Mouse (Mus musculus) kidney, adult 2 months (tissue): ENCODE measurements around the gene Mplkip. TPM values are rescaled to one million over a fixed set of nuclear protein-coding genes. Genes with fewer than 3 reads are reported as not detected.

Experiments
- DNase-seq: peaks from one replicate; pipeline ENCODE4 v3.0.0; 2021
- H3K27ac ChIP-seq: fragments of 200-500 bp; 2 replicates; pipeline ENCODE4 v1.5.1; 2012; ENCODE audit warnings: low read depth, low read length, control low read depth, inconsistent platforms; ENCODE audit not compliant: insufficient read depth
- H3K27me3 ChIP-seq: fragments of 200-500 bp; replicated peaks from 2 replicates; pipeline ENCODE4 v1.6.1; 2012; ENCODE audit warnings: mild to moderate bottlenecking, moderate library complexity, low read length, inconsistent platforms; ENCODE audit not compliant: control insufficient read depth, insufficient read depth
- H3K36me3 ChIP-seq: fragments of 200-500 bp; 2 replicates; pipeline ENCODE4 v1.6.1; 2012; ENCODE audit warnings: mild to moderate bottlenecking, moderate library complexity, low read length, inconsistent platforms; ENCODE audit not compliant: control insufficient read depth, insufficient read depth
- H3K4me1 ChIP-seq: fragments of 200-500 bp; 2 replicates; pipeline ENCODE4 v1.6.1; 2011; ENCODE audit warnings: low read length; ENCODE audit not compliant: control insufficient read depth, insufficient read depth
- H3K4me3 ChIP-seq: fragments of 200-500 bp; 2 replicates; pipeline ENCODE4 v1.5.1; 2011; ENCODE audit warnings: mild to moderate bottlenecking, low read depth, low read length, control low read depth; ENCODE audit not compliant: insufficient read depth
- CTCF ChIP-seq: fragments of 200-500 bp; conservative IDR thresholded peaks from 2 replicates; pipeline ENCODE4 v1.5.1; 2011; ENCODE audit warnings: low read depth, mild to moderate bottlenecking, control low read depth, low read length, moderate library complexity, mixed read lengths; ENCODE audit not compliant: insufficient read depth, insufficient read length
- POLR2A ChIP-seq: fragments of 200-500 bp; IDR thresholded peaks from one replicate; pipeline ENCODE4 v1.6.1; 2011; ENCODE audit warnings: low read depth, low read length, control low read depth
- WGBS: fragments of 180-500 bp; shearing (Covaris S2); methylation state at CpG from one replicate; pipeline ENCODE4 v1.1.7; 2018; 5-methylcytosine and 5-hydroxymethylcytosine counted together
- polyA plus RNA-seq: library from polyadenylated mRNA; depleted of rRNA; stranded (reverse); fragments of >200 nt; gene quantifications from 2 replicates; pipeline ENCODE4 v1.2.3, GENCODE M21; 2012; rRNA removed

Mplkip gene
- 4.9 and 6.0 TPM in 2 replicates for polyA plus RNA-seq

DNA sequence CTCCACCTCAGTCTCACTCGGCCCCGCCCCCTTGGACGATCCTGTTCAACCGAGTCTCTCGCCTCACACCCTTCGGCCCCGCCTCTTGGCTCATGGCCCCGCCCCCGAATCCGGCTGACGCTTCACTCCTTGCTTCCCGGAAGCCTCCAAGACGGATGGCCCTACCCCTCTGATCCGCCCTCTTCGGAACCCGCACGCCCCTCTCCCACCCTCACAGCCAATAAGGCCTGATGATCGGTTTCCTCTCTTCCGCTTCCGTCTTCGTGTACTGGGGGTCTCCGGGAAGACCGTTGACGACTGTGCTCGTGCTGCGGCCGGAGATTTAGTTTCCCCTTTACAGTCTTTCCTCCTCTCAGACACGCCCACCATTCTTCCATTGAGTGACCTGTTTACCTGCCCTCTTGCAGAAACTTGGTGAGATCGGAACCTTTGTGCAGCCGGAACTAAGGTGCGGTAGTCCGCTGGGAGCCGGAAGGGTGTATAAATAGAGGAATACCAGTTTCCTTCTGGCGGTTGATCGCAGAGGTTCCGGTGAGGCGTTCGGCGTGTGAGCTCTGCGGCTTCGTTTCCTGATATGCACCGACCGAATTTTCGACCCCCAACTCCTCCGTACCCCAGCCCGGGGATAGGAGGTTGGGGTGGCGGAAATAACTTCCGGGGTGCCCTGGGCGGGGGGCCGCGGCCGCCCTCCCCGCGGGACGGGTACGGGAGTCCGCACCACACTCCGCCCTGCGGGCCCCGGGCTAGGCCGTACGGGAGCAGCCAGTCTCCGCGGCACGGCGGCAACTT lies at the start of gene Mplkip, which contains the start of gene Sugct:
Gene Mplkip, plus strand, starts transcription at position 282 of the 789 bp plus-strand sequence.
Gene Sugct, minus strand, starts transcription at position 643 of the 789 bp plus-strand sequence.
- TF ChIP-seq POLR2A (peak; percentile 71), CTCF (no peak)
- Histone ChIP-seq H3K4me3 (peak within 1 kb of the TSS; percentile 84), H3K27ac (peak within 1 kb of the TSS; percentile 95), H3K27me3 (no peaks in the 10 kb centered on the region), H3K4me1 (peaks cover 8% of the 10 kb centered on the region; the same call in 1 of the 2 replicates), H3K36me3 (no peaks in the 10 kb centered on the region; the same call in 1 of the 2 replicates)
- peak; percentile 100 for DNase-seq
- WGBS = 2% methylated on average over 66 of the region's 66 CpGs

DNA sequence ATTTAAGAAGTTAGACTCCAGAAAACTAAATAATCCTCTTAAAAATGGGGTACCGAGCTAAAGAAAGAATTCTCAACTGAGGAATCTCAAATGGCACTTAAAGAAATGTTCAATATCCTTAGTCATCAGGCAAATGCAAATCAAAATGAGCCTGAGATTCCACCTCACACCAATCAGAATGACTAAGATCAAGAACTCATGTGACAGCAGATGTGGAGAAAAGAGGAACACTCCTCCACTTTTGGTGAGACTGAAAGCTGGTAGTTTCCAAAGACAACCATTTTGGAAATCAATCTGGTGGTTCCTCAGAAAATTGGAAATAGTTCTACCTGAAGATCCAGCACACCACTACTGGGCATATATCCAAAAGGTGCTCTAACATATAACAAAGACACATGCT lies 27.6 kb upstream of the Mplkip start:
- no peak overlapping the region for H3K4me3 ChIP-seq
- H3K36me3 ChIP-seq = no peaks in the 10 kb centered on the region
- no peak for TF ChIP-seq CTCF
- no peak for TF ChIP-seq POLR2A
- H3K27me3 ChIP-seq = no peaks in the 10 kb centered on the region
- WGBS = 96% methylated on average over 1 of the region's 1 CpGs
- H3K4me1 ChIP-seq = no peaks in the 10 kb centered on the region
- no peak overlapping the region for H3K27ac ChIP-seq
- no peak for DNase-seq

DNA sequence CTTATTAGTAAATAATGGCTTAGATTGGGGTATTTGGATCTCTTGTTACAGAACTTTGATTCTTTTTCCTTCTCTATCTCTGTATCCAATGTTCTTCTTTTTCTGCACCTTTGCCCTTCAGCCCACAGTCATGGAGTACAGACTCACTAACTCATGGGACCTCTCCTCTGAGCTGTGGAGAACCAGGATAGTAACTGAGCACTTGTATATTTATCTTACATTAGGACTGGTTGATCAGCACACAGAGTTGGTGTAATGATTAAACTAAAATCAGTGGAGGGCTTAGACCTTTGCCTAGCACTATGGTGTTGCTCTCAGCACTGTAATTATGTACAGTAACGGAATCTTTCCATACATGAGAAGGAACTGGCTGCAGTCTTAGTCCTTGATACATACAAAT lies 23.9 kb upstream of the Mplkip start:
- no peak overlapping the region; the same call in 1 of the 2 replicates for H3K27ac ChIP-seq
- no peak for TF ChIP-seq POLR2A
- no peak for TF ChIP-seq CTCF
- no peak overlapping the region for H3K4me3 ChIP-seq
- no peaks in the 10 kb centered on the region for H3K36me3 ChIP-seq
- peak; percentile 74 for DNase-seq
- no peaks in the 10 kb centered on the region for H3K4me1 ChIP-seq
- WGBS = 21% methylated on average over 1 of the region's 1 CpGs
- H3K27me3 ChIP-seq = no peaks in the 10 kb centered on the region

DNA sequence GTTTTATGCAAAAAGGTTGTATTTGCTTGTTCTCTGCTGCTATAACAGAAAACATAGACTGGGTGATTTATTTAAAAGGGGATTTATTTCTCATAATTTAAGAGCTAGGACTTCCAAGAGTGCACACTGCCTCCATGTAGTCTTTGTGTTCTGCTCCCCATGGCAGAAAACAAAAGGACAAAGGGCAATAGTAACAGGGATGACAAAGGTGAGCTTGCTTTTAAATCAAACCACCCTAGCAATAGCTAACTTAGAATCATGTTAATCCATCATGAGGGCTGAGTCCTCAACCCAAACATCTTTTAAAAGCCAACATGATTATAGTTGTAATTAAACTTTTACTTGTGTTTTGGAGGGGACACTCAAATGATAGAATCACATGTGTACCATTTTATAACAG lies 5.5 kb upstream of the Mplkip start:
- peak; percentile 82 for DNase-seq
- H3K27ac ChIP-seq = no peak overlapping the region
- H3K4me3 ChIP-seq = no peak overlapping the region

DNA sequence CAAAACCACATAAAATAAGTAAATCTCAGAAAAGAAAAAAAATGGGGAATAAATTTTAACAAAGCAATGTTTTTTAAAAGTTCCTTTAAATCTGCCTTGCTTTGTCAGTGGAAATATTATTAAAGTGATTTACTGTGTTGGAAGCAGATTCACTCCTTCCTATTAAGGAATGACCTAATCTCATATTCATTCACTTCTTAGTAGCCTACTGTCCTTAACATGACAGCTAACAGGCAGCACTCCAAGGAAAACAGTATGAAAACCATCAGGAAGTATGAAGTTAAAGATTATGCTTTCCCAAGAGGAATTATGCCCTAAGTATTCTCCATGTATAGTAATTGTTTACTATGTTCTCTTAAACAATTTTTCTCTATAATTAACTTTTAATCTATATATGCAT lies 4.3 kb upstream of the Mplkip start:
- Histone ChIP-seq H3K4me1 (peaks cover 9% of the 10 kb centered on the region; the same call in 1 of the 2 replicates), H3K36me3 (no peaks in the 10 kb centered on the region), H3K27me3 (no peaks in the 10 kb centered on the region), H3K27ac (peak overlapping the region; percentile 87), H3K4me3 (no peak overlapping the region)
- DNase-seq = peak; percentile 42
- TF ChIP-seq POLR2A (no peak), CTCF (no peak)

More for the DNA sequence above, 5.5 kb upstream of the Mplkip start:
- Histone ChIP-seq H3K4me1 (peaks cover 9% of the 10 kb centered on the region; the same call in 1 of the 2 replicates), H3K36me3 (no peaks in the 10 kb centered on the region), H3K27me3 (no peaks in the 10 kb centered on the region)
- TF ChIP-seq POLR2A (no peak), CTCF (no peak)

DNA sequence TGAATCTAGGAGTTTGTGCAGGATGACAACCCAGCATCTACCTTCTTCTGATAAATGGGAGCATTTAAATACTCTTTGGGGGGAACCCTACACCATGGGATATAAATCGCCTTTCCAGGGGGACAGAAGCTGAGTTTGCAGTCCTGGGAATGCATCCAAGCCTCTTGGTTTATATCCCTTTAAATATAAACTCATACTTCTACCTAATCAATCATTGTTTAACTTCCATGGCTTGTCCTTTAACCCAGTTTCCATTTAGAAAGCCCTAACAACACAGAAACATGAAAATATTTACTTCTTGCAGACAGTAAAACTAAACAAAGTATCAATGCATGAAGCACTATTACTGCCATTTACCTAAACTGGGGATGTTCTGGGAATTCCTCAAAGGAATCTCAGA lies 3.6 kb upstream of the Mplkip start:
- WGBS = 50% methylated on average over 1 of the region's 1 CpGs

DNA sequence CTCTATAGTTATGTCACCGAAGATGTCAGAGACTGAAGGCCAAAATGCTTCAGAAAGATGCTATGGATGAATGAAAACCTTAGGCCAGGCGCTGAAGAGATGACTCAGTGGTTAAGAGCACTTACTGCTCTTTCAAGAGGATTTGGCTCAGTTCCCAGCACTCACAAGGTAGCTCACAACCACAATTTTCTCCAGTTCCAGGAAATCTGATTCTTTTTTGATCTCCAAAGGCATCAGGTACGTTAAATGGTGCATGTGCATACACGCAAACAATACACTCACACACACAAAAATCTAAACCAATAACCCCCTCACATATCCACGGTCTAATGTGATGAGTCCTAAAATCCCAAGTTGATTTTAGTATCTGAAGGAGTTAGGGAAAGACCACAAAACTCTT lies 1.2 kb upstream of the Mplkip start:
- Histone ChIP-seq H3K4me3 (peak overlapping the region; percentile 14; the same call in 1 of the 2 replicates), H3K4me1 (peaks cover 12% of the 10 kb centered on the region; the same call in 1 of the 2 replicates), H3K27ac (peak overlapping the region; percentile 95), H3K27me3 (no peaks in the 10 kb centered on the region), H3K36me3 (no peaks in the 10 kb centered on the region; the same call in 1 of the 2 replicates)
- TF ChIP-seq CTCF = no peak
- TF ChIP-seq POLR2A = no peak
- WGBS = 45% methylated on average over 5 of the region's 5 CpGs
- DNase-seq = peak; percentile 72

More for the DNA sequence above, 3.6 kb upstream of the Mplkip start:
- H3K4me3 ChIP-seq = no peak overlapping the region
- H3K36me3 ChIP-seq = no peaks in the 10 kb centered on the region
- peak overlapping the region; percentile 56 for H3K27ac ChIP-seq
- TF ChIP-seq CTCF (no peak), POLR2A (no peak)
- peak; percentile 67 for DNase-seq
- peaks cover 9% of the 10 kb centered on the region; the same call in 1 of the 2 replicates for H3K4me1 ChIP-seq
- H3K27me3 ChIP-seq = no peaks in the 10 kb centered on the region
